Mouse (Mus musculus) hematopoietic stem cell, adult 5-6 weeks (primary cell): Measurements from ENCODE around the gene Krt6a. TPM values are rescaled to one million over a fixed set of nuclear protein-coding genes. Genes with fewer than 3 reads are reported as not detected.

Experiments
- ATAC-seq, 2 experiments: fragments of 125-278 bp in 1 of 2; replicated peaks in 1 of 2; 2 replicates each; pipeline ENCODE4 v1.8.0; 2016 to 2017; ENCODE audit warnings: inconsistent platforms in 2 of 2, mild to moderate bottlenecking in 2 of 2, moderate number of reproducible peaks in 2 of 2, low read depth in 1 of 2, moderate TSS enrichment in 1 of 2; ENCODE audit not compliant: low FRiP score in 2 of 2, poor library complexity in 2 of 2, severe bottlenecking in 2 of 2, insufficient read depth in 1 of 2, low TSS enrichment in 1 of 2
- total RNA-seq: library from RNA; stranded (forward); fragments of 172-1452, 232-1000 nt; gene quantifications from 2 replicates; pipeline ENCODE4 v1.2.3, GENCODE M21; 2017

Gene Krt6a
- total RNA-seq, 1 experiment from 2014 or later, result not detected

- no peak for ATAC-seq
Measured at GRCm38 (mm10) chr15:101675978-101676377, 18.1 kb downstream of the Krt6a start.

- no peak for ATAC-seq
Measured at GRCm38 (mm10) chr15:101652736-101653265, 41.3 kb downstream of the Krt6a start.

- ATAC-seq, result no peak
Measured at GRCm38 (mm10) chr15:101647280-101647679, 46.8 kb downstream of the Krt6a start, which contains the start of gene Gm5478. Gene Gm5478, minus strand, starts transcription at chr15:101647380.

Other genes with a start within 250 kb of the Krt6a start
- gene Krt88, start 246.6 kb downstream of the Krt6a start, total RNA-seq, result not detected in 2 replicates
- not detected in 2 replicates for gene Krt81, start 230.6 kb downstream of the Krt6a start, total RNA-seq
- not detected in 2 replicates for gene Krt86, start 220.8 kb downstream of the Krt6a start, total RNA-seq
- gene Krt83, start 202.8 kb downstream of the Krt6a start, total RNA-seq, result 0.56 TPM in 1 of 2 replicates, not detected in the other
- not detected in 2 replicates for gene Gm49425, start 177.0 kb downstream of the Krt6a start, total RNA-seq
- gene Krt84, start 161.5 kb downstream of the Krt6a start, total RNA-seq, result not detected in 2 replicates
- gene Krt82, start 143.6 kb downstream of the Krt6a start, total RNA-seq, result not detected in 2 replicates
- not detected in 2 replicates for gene Krt90, start 131.4 kb downstream of the Krt6a start, total RNA-seq
- not detected in 2 replicates for gene Krt75, start 120.4 kb downstream of the Krt6a start, total RNA-seq
- gene Gm5414, start 66.1 kb downstream of the Krt6a start, total RNA-seq, result not detected in 2 replicates
- 0.10 TPM in 1 of 2 replicates, not detected in the other for gene Gm5478, start 46.9 kb downstream of the Krt6a start, total RNA-seq
- not detected in 2 replicates for gene Krt6b, start 14.0 kb downstream of the Krt6a start, total RNA-seq
- gene Krt5, start 18.6 kb upstream of the Krt6a start, total RNA-seq, result not detected in 2 replicates
- not detected in 2 replicates for gene Krt71, start 48.8 kb upstream of the Krt6a start, total RNA-seq
- gene Krt72, start 92.2 kb upstream of the Krt6a start, total RNA-seq, result not detected in 2 replicates
- not detected in 2 replicates for gene Krt73, start 108.0 kb upstream of the Krt6a start, total RNA-seq
- gene Krt2, start 123.9 kb upstream of the Krt6a start, total RNA-seq, result not detected in 2 replicates
- gene Krt1, start 156.5 kb upstream of the Krt6a start, total RNA-seq, result not detected in 2 replicates
- gene Krt77, start 175.4 kb upstream of the Krt6a start, total RNA-seq, result not detected in 2 replicates
- not detected in 2 replicates for gene Krt76, start 198.6 kb upstream of the Krt6a start, total RNA-seq
- gene Krt4, start 230.4 kb upstream of the Krt6a start, total RNA-seq, result not detected in 2 replicates
- not detected in 2 replicates for gene Krt79, start 246.0 kb upstream of the Krt6a start, total RNA-seq